Comparison of ENCODE assay signal across 11 mouse cellular contexts in genomic region chr9:66917892-66918255, GRCm38 (mm10). TPM values are rescaled to one million over a fixed set of nuclear protein-coding genes. Genes with fewer than 3 reads are reported as not detected.
A peak's percentile ranks its signal among the peaks of the same experiment; 100 is the strongest.
DNase-seq lines count a peak whose midpoint lies in the region; ATAC-seq and TF ChIP-seq lines count a peak whose summit lies in the region.
"Had no signal": no experiment of that assay in that cellular context is flagged by ENCODE, and none has a peak within 500 bp of the region (broad histone marks: within the 10 kb centered on the region; RNA-seq: fewer than 3 reads in every experiment).

No protein-coding gene starts in this region.

- no peak for DNase-seq in kidney, adult 2 months
- peak; percentile 9 for DNase-seq in NIH3T3 (ENCODE audit: low read depth)
- DNase-seq in thymus, postnatal 14 days, result no peak
- no peak for DNase-seq in urinary bladder, adult 18-20 months (ENCODE audit: low spot score in 2 of 2)
- no peak for DNase-seq in kidney, postnatal 36 days
- DNase-seq: cerebellum, postnatal 14 days; thymus, adult 18-20 months had no signal

- peaks cover 7% of the 10 kb centered on the region; the same call in 1 of the 2 replicates for H3K4me1 ChIP-seq in kidney, embryonic 14.5 days (ENCODE audit: control insufficient read depth, insufficient read depth, low read length)
- peaks cover 11% of the 10 kb centered on the region for H3K4me1 ChIP-seq in kidney, adult 2 months (ENCODE audit: control insufficient read depth, insufficient read depth, low read length)
- H3K4me1 ChIP-seq in forebrain, embryonic 16.5 days (replicated peaks; ENCODE audit: control insufficient read depth, insufficient read depth, low read length), result peaks cover 35% of the 10 kb centered on the region
- peaks cover 38% of the 10 kb centered on the region for H3K4me1 ChIP-seq in midbrain, embryonic 13.5 days (replicated peaks)

- H3K36me3 ChIP-seq in kidney, embryonic 14.5 days (ENCODE audit: control insufficient read depth, insufficient read depth, low read length), result 0 out of 2 replicates have a peak, but pooled peaks cover 3% of the 10 kb centered on the region
- no peaks in the 10 kb centered on the region for H3K36me3 ChIP-seq in kidney, adult 2 months (ENCODE audit: control insufficient read depth, insufficient read depth, low read length)
- no peaks in the 10 kb centered on the region for H3K36me3 ChIP-seq in forebrain, embryonic 16.5 days (ENCODE audit: control insufficient read depth, insufficient read depth)
- H3K36me3 ChIP-seq in midbrain, embryonic 13.5 days, result no peaks in the 10 kb centered on the region; the same call in 1 of the 2 replicates

- no peak for TF ChIP-seq POLR2A in kidney, adult 2 months (IDR thresholded peaks at IDR 0.05; ENCODE audit: low read depth, low read length)

- no peaks in the 10 kb centered on the region for H3K27me3 ChIP-seq in kidney, embryonic 14.5 days (ENCODE audit: control insufficient read depth, insufficient read depth, low read length)
- H3K27me3 ChIP-seq in kidney, adult 2 months (replicated peaks; ENCODE audit: control insufficient read depth, insufficient read depth, low read length), result no peaks in the 10 kb centered on the region
- H3K27me3 ChIP-seq in forebrain, embryonic 16.5 days (replicated peaks; ENCODE audit: control insufficient read depth, insufficient read depth, low read length), result no peaks in the 10 kb centered on the region
- no peaks in the 10 kb centered on the region for H3K27me3 ChIP-seq in midbrain, embryonic 13.5 days
- H3K27me3 ChIP-seq: Patski had no signal

- H3K9ac ChIP-seq in kidney, embryonic 14.5 days (ENCODE audit: low read depth, low read length), result no peak overlapping the region
- no peak overlapping the region for H3K9ac ChIP-seq in forebrain, embryonic 16.5 days (replicated peaks; ENCODE audit: low read depth, low read length)
- H3K9ac ChIP-seq in midbrain, embryonic 13.5 days (replicated peaks), result no peak overlapping the region

- H3K9me3 ChIP-seq in kidney, embryonic 14.5 days (ENCODE audit: control insufficient read depth, low read length), result no peaks in the 10 kb centered on the region
- H3K9me3 ChIP-seq in forebrain, embryonic 16.5 days (ENCODE audit: control insufficient read depth, low read length), result no peaks in the 10 kb centered on the region
- no peaks in the 10 kb centered on the region for H3K9me3 ChIP-seq in midbrain, embryonic 13.5 days

- no peak overlapping the region; the same call in 1 of the 2 replicates for H3K4me3 ChIP-seq in kidney, embryonic 14.5 days (ENCODE audit: low read length)
- H3K4me3 ChIP-seq in kidney, adult 2 months (ENCODE audit: insufficient read depth, low read depth, low read length), result no peak overlapping the region
- H3K4me3 ChIP-seq in forebrain, embryonic 16.5 days (replicated peaks; ENCODE audit: low read length), result peak overlapping the region; percentile 88
- peak overlapping the region; percentile 87 for H3K4me3 ChIP-seq in midbrain, embryonic 13.5 days (replicated peaks)

- H3K27ac ChIP-seq in kidney, embryonic 14.5 days (ENCODE audit: low read depth, low read length), result no peak overlapping the region
- no peak overlapping the region for H3K27ac ChIP-seq in kidney, adult 2 months (ENCODE audit: insufficient read depth, low read depth, low read length)
- no peak overlapping the region for H3K27ac ChIP-seq in forebrain, embryonic 16.5 days (ENCODE audit: low read length)
- no peak overlapping the region for H3K27ac ChIP-seq in midbrain, embryonic 13.5 days

- ATAC-seq in kidney, embryonic 14.5 days (ENCODE audit: low FRiP score, low TSS enrichment), result no peak
- ATAC-seq in forebrain, embryonic 16.5 days, result no peak
- no peak for ATAC-seq in midbrain, embryonic 13.5 days
- ATAC-seq: Patski had no signal

- 74% methylated on average over 1 of the region's 1 CpGs for WGBS in kidney, embryonic 14.5 days
- WGBS in kidney, adult 2 months, result 74% methylated on average over 1 of the region's 1 CpGs
- WGBS in forebrain, embryonic 16.5 days, result 78% methylated on average over 1 of the region's 1 CpGs
- 70% methylated on average over 1 of the region's 1 CpGs for WGBS in midbrain, embryonic 13.5 days

- peak overlapping the region; percentile 83; the same call in 1 of the 2 replicates for H3K4me2 ChIP-seq in kidney, embryonic 14.5 days (replicated peaks; ENCODE audit: low read depth, low read length)
- peak overlapping the region; percentile 98 for H3K4me2 ChIP-seq in forebrain, embryonic 16.5 days (ENCODE audit: low read length)
- peak overlapping the region; percentile 84 for H3K4me2 ChIP-seq in midbrain, embryonic 13.5 days (replicated peaks)

- TF ChIP-seq CTCF in kidney, adult 2 months (conservative IDR thresholded peaks at IDR 0.05; ENCODE audit: insufficient read depth, insufficient read length, low read depth, low read length), result no peak

RNA-seq across cellular contexts. Expression of gene Rab8b, which starts 1.6 kb away (rescaled TPM):
- 18.0 and 27.3 TPM in 2 replicates for polyA plus RNA-seq in kidney, embryonic 14.5 days (2014; fragmentation: Nextera tagmentation; extraction: Ambion mirVana)
- 5.6 and 8.1 TPM in 2 replicates for polyA plus RNA-seq in kidney, adult 2 months (2012; rRNA removed)
- 41.2 and 41.5 TPM in 2 replicates for polyA plus RNA-seq in forebrain, embryonic 16.5 days (2015; fragmentation: Nextera tagmentation; extraction: Ambion mirVana)
- 31.1 and 32.4 TPM in 2 replicates for polyA plus RNA-seq in midbrain, embryonic 13.5 days (2015; fragmentation: Nextera tagmentation; extraction: Ambion mirVana)

RNA-seq across cellular contexts. Expression of gene Rps27l, which starts 28.0 kb away (rescaled TPM):
- 724 and 1,042 TPM in 2 replicates for polyA plus RNA-seq in kidney, embryonic 14.5 days (2014; fragmentation: Nextera tagmentation; extraction: Ambion mirVana)
- 92.4 and 128 TPM in 2 replicates for polyA plus RNA-seq in kidney, adult 2 months (2012; rRNA removed)
- polyA plus RNA-seq in forebrain, embryonic 16.5 days (2015; fragmentation: Nextera tagmentation; extraction: Ambion mirVana), result 253 and 289 TPM in 2 replicates
- 340 and 349 TPM in 2 replicates for polyA plus RNA-seq in midbrain, embryonic 13.5 days (2015; fragmentation: Nextera tagmentation; extraction: Ambion mirVana)

RNA-seq across cellular contexts. Expression of gene Lactb, which starts 57.4 kb away (rescaled TPM):
- 20.6 and 23.4 TPM in 2 replicates for polyA plus RNA-seq in kidney, embryonic 14.5 days (2014; fragmentation: Nextera tagmentation; extraction: Ambion mirVana)
- 24.3 and 29.9 TPM in 2 replicates for polyA plus RNA-seq in kidney, adult 2 months (2012; rRNA removed)
- 9.0 and 9.6 TPM in 2 replicates for polyA plus RNA-seq in forebrain, embryonic 16.5 days (2015; fragmentation: Nextera tagmentation; extraction: Ambion mirVana)
- 9.8 and 10.8 TPM in 2 replicates for polyA plus RNA-seq in midbrain, embryonic 13.5 days (2015; fragmentation: Nextera tagmentation; extraction: Ambion mirVana)

Comparison
In these comparisons a context has a peak if more than half of its experiments do, and no peak if none do; other contexts are left out.
1. H3K4me3 ChIP-seq: peak in forebrain, embryonic 16.5 days (single experiment) and midbrain, embryonic 13.5 days (single experiment); none in kidney, embryonic 14.5 days (single experiment) and kidney, adult 2 months (single experiment).
2. Peak in every context shown above with its lines, with median percentiles within 50 percentile points of each other: H3K4me2 ChIP-seq.